Mouse (Mus musculus) MEL (cell line): ENCODE measurements around the gene Rxra. TPM values are rescaled to one million over a fixed set of nuclear protein-coding genes. Genes with fewer than 3 reads are reported as not detected.

ENCODE experiments used
- DNase-seq: peaks from one replicate; pipeline ENCODE4 v3.0.0; 2011; ENCODE audit warnings: low read depth, low spot score
- H3K27ac ChIP-seq: 2 replicates; pipeline ENCODE4 v1.5.1; 2012; ENCODE audit warnings: low read depth, mild to moderate bottlenecking, control low read depth, low read length, moderate library complexity; ENCODE audit not compliant: control insufficient read depth
- H3K27me3 ChIP-seq, 2 experiments: fragments of 150-350 bp in 1 of 2; sonication (generic) in 1 of 2; 2 replicates each; pipeline ENCODE4 v1.6.1; 2012; ENCODE audit warnings: low read length in 2 of 2, mild to moderate bottlenecking in 2 of 2, improper control_type of control experiment in 1 of 2, moderate library complexity in 1 of 2; ENCODE audit not compliant: insufficient read depth in 2 of 2, control insufficient read depth in 1 of 2
- H3K36me3 ChIP-seq, 2 experiments: 2 replicates each; pipeline ENCODE4 v1.6.1; 2012 to 2014; ENCODE audit warnings: low read length in 2 of 2, improper control_type of control experiment in 1 of 2, inconsistent platforms in 1 of 2, mild to moderate bottlenecking in 1 of 2; ENCODE audit not compliant: insufficient read depth in 2 of 2, control insufficient read depth in 1 of 2
- H3K4me1 ChIP-seq, 2 experiments: fragments of 150-350 bp in 1 of 2; sonication (generic) in 1 of 2; 2 replicates each; pipeline ENCODE4 v1.6.1; 2012; ENCODE audit warnings: low read length in 2 of 2, improper control_type of control experiment in 1 of 2, mild to moderate bottlenecking in 1 of 2; ENCODE audit not compliant: insufficient read depth in 2 of 2, control insufficient read depth in 1 of 2
- H3K4me3 ChIP-seq, 2 experiments: fragments of 150-350 bp in 1 of 2; sonication (generic) in 1 of 2; 2 replicates each; pipeline ENCODE4 v1.5.1; 2012; ENCODE audit warnings: low read depth in 2 of 2, low read length in 2 of 2, mild to moderate bottlenecking in 2 of 2, moderate library complexity in 2 of 2, control low read depth in 1 of 2, improper control_type of control experiment in 1 of 2; ENCODE audit not compliant: control insufficient read depth in 1 of 2, insufficient read depth in 1 of 2
- H3K79me2 ChIP-seq: 2 replicates; pipeline ENCODE4 v1.6.1; 2012; ENCODE audit warnings: mild to moderate bottlenecking, low read length, moderate library complexity; ENCODE audit not compliant: control insufficient read depth, poor library complexity, insufficient read depth
- H3K9ac ChIP-seq: 2 replicates; pipeline ENCODE4 v1.6.1; 2012; ENCODE audit warnings: low read depth, mild to moderate bottlenecking, control low read depth, low read length, moderate library complexity; ENCODE audit not compliant: control insufficient read depth, poor library complexity, severe bottlenecking
- H3K9me3 ChIP-seq: fragments of 150-350 bp; sonication (generic); replicated peaks from 2 replicates; pipeline ENCODE4 v1.6.1; 2012; ENCODE audit warnings: mild to moderate bottlenecking, low read length, improper control_type of control experiment, moderate library complexity; ENCODE audit not compliant: insufficient read depth
- CHD1 ChIP-seq: IDR thresholded peaks from 2 replicates; pipeline ENCODE4 v1.6.1; 2012; ENCODE audit warnings: low read depth, mild to moderate bottlenecking, inconsistent platforms, low read length, improper control_type of control experiment
- CTCF ChIP-seq, 3 experiments: IDR thresholded peaks in 2 of 3; conservative IDR thresholded peaks in 1 of 3; 2 replicates each; pipeline ENCODE4 v1.5.1; 2011 to 2012; ENCODE audit warnings: low read length in 3 of 3, low read depth in 2 of 3, mild to moderate bottlenecking in 2 of 3, improper control_type of control experiment in 1 of 3, inconsistent platforms in 1 of 3, mixed read lengths in 1 of 3, moderate library complexity in 1 of 3; ENCODE audit not compliant: control insufficient read depth in 1 of 3, insufficient read depth in 1 of 3, poor library complexity in 1 of 3, severe bottlenecking in 1 of 3
- E2F4 ChIP-seq: IDR thresholded peaks from 2 replicates; pipeline ENCODE4 v1.6.1; 2011; ENCODE audit warnings: low read depth, low read length, improper control_type of control experiment, borderline replicate concordance
- ELF1 ChIP-seq: IDR thresholded peaks from 2 replicates; pipeline ENCODE4 v1.6.1; 2014; ENCODE audit warnings: low read depth, mild to moderate bottlenecking, inconsistent platforms, low read length, improper control_type of control experiment, moderate library complexity
- ETS1 ChIP-seq: IDR thresholded peaks from 2 replicates; pipeline ENCODE4 v1.6.1; 2012; ENCODE audit warnings: low read depth, mild to moderate bottlenecking, inconsistent platforms, low read length, improper control_type of control experiment, moderate library complexity
- MEF2A ChIP-seq: IDR thresholded peaks from 2 replicates; pipeline ENCODE4 v1.6.1; 2014; ENCODE audit warnings: low read depth, mild to moderate bottlenecking, inconsistent platforms, low read length, improper control_type of control experiment; ENCODE audit not compliant: poor library complexity, insufficient replicate concordance, severe bottlenecking; ENCODE audit errors: extremely low read depth
- MXI1 ChIP-seq: IDR thresholded peaks from 2 replicates; pipeline ENCODE4 v1.6.1; 2011; ENCODE audit warnings: mild to moderate bottlenecking, low read depth, low read length, improper control_type of control experiment
- NELFE ChIP-seq: IDR thresholded peaks from 2 replicates; pipeline ENCODE4 v1.6.1; 2011; ENCODE audit warnings: low read depth, low read length, improper control_type of control experiment
- POLR2A ChIP-seq, 2 experiments: IDR thresholded peaks; 2 replicates each; pipeline ENCODE4 v1.6.1; 2011 to 2012; ENCODE audit warnings: low read length in 2 of 2, mild to moderate bottlenecking in 2 of 2, control low read depth in 1 of 2, improper control_type of control experiment in 1 of 2, low read depth in 1 of 2, moderate library complexity in 1 of 2; ENCODE audit not compliant: control insufficient read depth in 1 of 2, insufficient read depth in 1 of 2, poor library complexity in 1 of 2
- POLR2AphosphoS5 ChIP-seq: IDR thresholded peaks from 2 replicates; pipeline ENCODE4 v1.6.1; 2012; ENCODE audit warnings: low read depth, borderline replicate concordance, mild to moderate bottlenecking, inconsistent platforms, low read length, moderate library complexity, mixed read lengths
- RAD21 ChIP-seq: IDR thresholded peaks from 2 replicates; pipeline ENCODE4 v1.6.1; 2011; ENCODE audit warnings: mild to moderate bottlenecking, low read depth, low read length, improper control_type of control experiment
- RCOR1 ChIP-seq: IDR thresholded peaks from 2 replicates; pipeline ENCODE4 v1.6.1; 2012; ENCODE audit warnings: low read depth, mild to moderate bottlenecking, inconsistent platforms, low read length, improper control_type of control experiment
- SMC3 ChIP-seq: IDR thresholded peaks from 2 replicates; pipeline ENCODE4 v1.6.1; 2011; ENCODE audit warnings: low read depth, low read length, improper control_type of control experiment
- TAL1 ChIP-seq: IDR thresholded peaks from 2 replicates; pipeline ENCODE4 v1.6.1; 2012; ENCODE audit warnings: mild to moderate bottlenecking, inconsistent platforms, low read length, moderate library complexity, mixed read lengths
- UBTF ChIP-seq: IDR thresholded peaks from 2 replicates; pipeline ENCODE4 v1.6.1; 2012; ENCODE audit warnings: low read depth, mild to moderate bottlenecking, inconsistent platforms, low read length, improper control_type of control experiment, moderate library complexity, borderline replicate concordance; ENCODE audit not compliant: insufficient read depth
- ZC3H11A ChIP-seq: IDR thresholded peaks from 2 replicates; pipeline ENCODE4 v1.6.1; 2012; ENCODE audit warnings: low read depth, mild to moderate bottlenecking, inconsistent platforms, low read length, improper control_type of control experiment
- ZKSCAN1 ChIP-seq: IDR thresholded peaks from 2 replicates; pipeline ENCODE4 v1.6.1; 2012; ENCODE audit warnings: low read depth, mild to moderate bottlenecking, inconsistent platforms, low read length, improper control_type of control experiment, moderate library complexity
- polyA plus RNA-seq, 2 experiments: library from polyadenylated mRNA; stranded (reverse) in 1 of 2; unstranded in 1 of 2; fragments of >175 nt in 1 of 2; fragments of >200 nt in 1 of 2; gene quantifications; 2 replicates each; pipeline versions ENCODE4 v1.2.1 to v1.2.4; 2012; ENCODE audit warnings: low replicate concordance in 2 of 2, low read depth in 1 of 2; ENCODE audit not compliant: insufficient read length in 2 of 2, insufficient read depth in 1 of 2, missing spikeins in 1 of 2
- total RNA-seq: library from RNA; depleted of rRNA; stranded (reverse); fragments of 300-350 nt; gene quantifications from 2 replicates; pipeline ENCODE4 v1.2.3, GENCODE M21; 2012

Gene Rxra
- total and polyA plus RNA-seq, 3 experiments = 11.7 to 19.6 TPM; not detected in 1

GRCm38 (mm10) chr2:27764256-27764936 is 88.2 kb downstream of the Rxra start:
- Histone ChIP-seq H3K27me3 (peaks cover 0 to 2% of the 10 kb centered on the region in 2 experiments; a peak in 3 of 4 replicates), H3K4me3 (no peak overlapping the region), H3K9me3 (no peaks in the 10 kb centered on the region), H3K36me3 (no peaks in the 10 kb centered on the region), H3K4me1 (no peaks in the 10 kb centered on the region), H3K79me2 (no peaks in the 10 kb centered on the region), H3K9ac (no peak overlapping the region), H3K27ac (no peak overlapping the region)
- TF ChIP-seq ZC3H11A = no peak
- no peak for TF ChIP-seq MXI1
- no peak for TF ChIP-seq UBTF
- TF ChIP-seq TAL1 = no peak
- no peak for TF ChIP-seq MEF2A
- TF ChIP-seq POLR2A (IDR thresholded peaks at IDR 0.05; ENCODE audit: control insufficient read depth in 1 of 2, insufficient read depth in 1 of 2, low read depth in 1 of 2, low read length in 2 of 2, poor library complexity in 1 of 2) = no peak
- no peak for TF ChIP-seq POLR2AphosphoS5
- no peak for TF ChIP-seq E2F4
- no peak for TF ChIP-seq RCOR1
- TF ChIP-seq CTCF (IDR thresholded peaks at IDR 0.05 in 2 of 3, conservative IDR thresholded peaks at IDR 0.05 in 1 of 3; ENCODE audit: control insufficient read depth in 1 of 3, insufficient read depth in 1 of 3, low read depth in 2 of 3, low read length in 3 of 3, poor library complexity in 1 of 3, severe bottlenecking in 1 of 3) = no peak
- TF ChIP-seq ELF1 = no peak
- no peak for TF ChIP-seq ETS1
- no peak for TF ChIP-seq ZKSCAN1
- no peak for TF ChIP-seq NELFE
- no peak for DNase-seq

DNA sequence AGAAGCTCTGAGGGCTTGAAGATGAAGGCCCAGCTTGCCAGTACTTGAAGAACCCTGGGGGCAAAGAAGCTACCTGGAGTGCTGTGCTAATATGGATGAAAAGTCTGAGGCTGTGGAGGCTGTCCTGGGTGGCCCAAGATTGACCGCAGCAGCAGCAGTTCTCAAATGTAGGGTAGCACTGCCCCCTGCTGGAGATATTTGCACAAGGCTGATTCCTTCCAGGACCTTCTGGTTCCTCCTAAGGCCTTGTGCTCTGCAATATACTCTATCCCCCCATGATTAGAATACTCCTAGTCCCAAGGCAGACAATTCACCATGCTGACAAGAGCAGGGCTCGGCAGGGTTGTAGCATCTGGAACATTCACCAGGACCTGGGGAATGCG is 88.7 kb downstream of the Rxra start:
- TF ChIP-seq RAD21 = peak; percentile 98
- TF ChIP-seq CTCF (IDR thresholded peaks at IDR 0.05 in 2 of 3, conservative IDR thresholded peaks at IDR 0.05 in 1 of 3; ENCODE audit: control insufficient read depth in 1 of 3, insufficient read depth in 1 of 3, low read depth in 2 of 3, low read length in 3 of 3, poor library complexity in 1 of 3, severe bottlenecking in 1 of 3) = peak; percentile 72 to 93 (median 87)
- TF ChIP-seq SMC3 = peak; percentile 99
- peak; percentile 99 for TF ChIP-seq ZC3H11A
- TF ChIP-seq CHD1 = no peak
- TF ChIP-seq ETS1 = no peak
- Histone ChIP-seq H3K4me1 (no peaks in the 10 kb centered on the region), H3K4me3 (no peak overlapping the region), H3K27me3 (peaks cover 0 to 2% of the 10 kb centered on the region in 2 experiments; a peak in 3 of 4 replicates), H3K36me3 (no peaks in the 10 kb centered on the region), H3K79me2 (no peaks in the 10 kb centered on the region), H3K27ac (no peak overlapping the region), H3K9ac (no peak overlapping the region), H3K9me3 (no peaks in the 10 kb centered on the region)
- peak; percentile 70 for DNase-seq
